Mouse (Mus musculus): ENCODE data around the gene 2900026A02Rik. TPM values are rescaled to one million over a fixed set of nuclear protein-coding genes. Genes with fewer than 3 reads are reported as not detected.

Gene 2900026A02Rik
- polyA plus RNA-seq, 1 experiment: 5.9 TPM

DNA sequence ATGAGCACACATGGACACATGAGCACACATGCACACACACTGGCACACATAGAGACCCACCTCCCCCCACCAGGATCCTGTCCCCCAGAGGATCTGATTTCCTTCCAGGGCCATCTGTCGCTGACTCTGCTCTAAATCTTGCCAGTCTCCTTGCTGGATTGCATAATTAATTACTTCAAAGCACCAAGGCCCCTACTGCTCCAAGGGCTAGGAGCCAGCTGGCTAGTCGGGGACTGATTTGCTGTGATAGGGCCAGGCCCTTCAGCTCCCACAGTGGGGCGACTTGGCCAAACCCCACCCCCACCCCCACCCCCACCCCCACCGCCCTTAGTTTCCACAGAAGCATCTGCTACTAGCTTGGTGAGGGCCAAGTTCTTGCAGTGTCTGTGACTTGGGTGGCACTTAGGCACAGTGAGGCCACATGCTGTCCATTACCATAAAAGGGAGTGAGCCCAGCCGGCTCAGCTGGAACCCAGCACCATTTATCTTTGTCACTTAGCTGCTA, 179.4 kb downstream of the 2900026A02Rik start:
- TF ChIP-seq CTCF (IDR thresholded peaks at IDR 0.05; ENCODE audit: low read depth, low read length): no peak
- TF ChIP-seq POLR2A (IDR thresholded peaks at IDR 0.05; ENCODE audit: borderline replicate concordance, low read depth, low read length): no peak
- no peak overlapping the region for H3K27ac ChIP-seq (ENCODE audit: insufficient read depth, low read depth, low read length)
- no peak overlapping the region for H3K4me3 ChIP-seq (ENCODE audit: insufficient read depth, low read length)
- no peaks in the 10 kb centered on the region for H3K4me1 ChIP-seq (ENCODE audit: control insufficient read depth, insufficient read depth, low read length)

DNA sequence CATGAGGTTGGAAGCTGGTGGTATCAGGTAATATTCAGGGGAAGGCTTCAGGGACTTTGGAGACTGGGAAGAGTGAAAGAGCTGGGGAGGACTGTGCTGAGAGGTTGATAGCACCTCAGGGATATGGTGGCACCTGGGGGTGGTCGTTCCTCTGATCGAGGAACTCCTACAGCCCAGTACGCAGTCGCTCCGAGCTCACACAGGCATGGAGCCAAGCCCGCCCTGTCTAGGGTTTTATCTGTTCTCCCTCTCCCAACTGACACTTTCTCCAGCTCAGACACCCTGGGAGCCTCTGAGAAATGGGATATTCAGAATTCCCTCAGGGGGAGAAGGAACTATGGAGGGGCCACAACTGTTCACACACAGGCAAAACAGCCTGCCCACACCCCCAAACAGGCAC, 180.3 kb downstream of the 2900026A02Rik start:
- Histone ChIP-seq H3K27ac (ENCODE audit: insufficient read depth, low read depth, low read length) (no peak overlapping the region), H3K4me3 (ENCODE audit: insufficient read depth, low read length) (no peak overlapping the region), H3K4me1 (ENCODE audit: control insufficient read depth, insufficient read depth, low read length) (no peaks in the 10 kb centered on the region)
- TF ChIP-seq CTCF (IDR thresholded peaks at IDR 0.05; ENCODE audit: low read depth, low read length): no peak
- TF ChIP-seq POLR2A (IDR thresholded peaks at IDR 0.05; ENCODE audit: borderline replicate concordance, low read depth, low read length): no peak

DNA sequence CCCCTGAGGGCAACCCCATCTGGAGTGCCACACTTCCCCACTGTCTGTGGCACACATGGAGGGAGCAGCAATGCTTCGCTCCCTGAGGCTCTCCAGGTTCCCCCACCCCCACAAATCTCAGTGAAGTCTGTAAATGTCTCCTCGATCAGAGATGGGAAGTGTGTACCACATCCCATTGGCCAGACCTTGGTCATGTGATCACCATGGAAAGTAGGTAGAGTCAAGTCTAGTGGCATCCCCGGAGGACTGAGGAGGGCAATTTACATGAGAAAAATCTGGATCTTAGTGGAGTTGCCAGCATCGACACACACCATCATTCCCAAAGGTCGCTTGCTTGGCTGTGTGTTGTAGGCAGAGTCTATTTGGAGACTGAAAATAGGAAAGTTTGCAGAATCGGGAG, 182.4 kb downstream of the 2900026A02Rik start:
- Histone ChIP-seq H3K4me3 (ENCODE audit: insufficient read depth, low read length) (no peak overlapping the region), H3K4me1 (ENCODE audit: control insufficient read depth, insufficient read depth, low read length) (no peaks in the 10 kb centered on the region), H3K27ac (ENCODE audit: insufficient read depth, low read depth, low read length) (no peak overlapping the region)
- TF ChIP-seq CTCF (IDR thresholded peaks at IDR 0.05; ENCODE audit: low read depth, low read length) (no peak), POLR2A (IDR thresholded peaks at IDR 0.05; ENCODE audit: borderline replicate concordance, low read depth, low read length) (no peak)

Other genes starting within 250 kb of the 2900026A02Rik start
- gene Grk3, start 205.4 kb downstream of the 2900026A02Rik start, polyA plus RNA-seq (2012; ENCODE audit: insufficient read depth, insufficient read length, missing spikeins): 32.9 and 33.9 TPM in 2 replicates
- gene Crybb2, start 151.1 kb downstream of the 2900026A02Rik start, polyA plus RNA-seq (2012; ENCODE audit: insufficient read depth, insufficient read length, missing spikeins): not detected in 2 replicates
- not detected in 2 replicates for gene Crybb3, start 139.7 kb downstream of the 2900026A02Rik start, polyA plus RNA-seq (2012; ENCODE audit: insufficient read depth, insufficient read length, missing spikeins)
- not detected in 2 replicates for gene Tmem211, start 5.7 kb upstream of the 2900026A02Rik start, polyA plus RNA-seq (2012; ENCODE audit: insufficient read depth, insufficient read length, missing spikeins)
- gene Sgsm1, start 89.5 kb upstream of the 2900026A02Rik start, polyA plus RNA-seq (2012; ENCODE audit: insufficient read depth, insufficient read length, missing spikeins): not detected in 2 replicates
- gene Aym1, start 136.1 kb upstream of the 2900026A02Rik start, polyA plus RNA-seq (2012; ENCODE audit: insufficient read depth, insufficient read length, missing spikeins): not detected in 2 replicates

All from bone marrow macrophage, adult 2 months (primary cell).